Mouse (Mus musculus) MEL (cell line): ENCODE data around the gene Rps11.

Experiments
- CTCF ChIP-seq, 3 experiments: IDR thresholded peaks in 2 of 3; conservative IDR thresholded peaks in 1 of 3; 2 replicates each; pipeline ENCODE4 v1.5.1; 2011 to 2012; ENCODE audit warnings: low read length in 3 of 3, low read depth in 2 of 3, mild to moderate bottlenecking in 2 of 3, improper control_type of control experiment in 1 of 3, inconsistent platforms in 1 of 3, mixed read lengths in 1 of 3, moderate library complexity in 1 of 3; ENCODE audit not compliant: control insufficient read depth in 1 of 3, insufficient read depth in 1 of 3, poor library complexity in 1 of 3, severe bottlenecking in 1 of 3
- E2F4 ChIP-seq: IDR thresholded peaks from 2 replicates; pipeline ENCODE4 v1.6.1; 2011; ENCODE audit warnings: low read depth, low read length, improper control_type of control experiment, borderline replicate concordance
- EP300 ChIP-seq, 2 experiments: IDR thresholded peaks; 2 replicates each; pipeline ENCODE4 v1.6.1; 2011; ENCODE audit warnings: improper control_type of control experiment in 2 of 2, low read length in 2 of 2, low read depth in 1 of 2, mild to moderate bottlenecking in 1 of 2
- GABPA ChIP-seq: IDR thresholded peaks from 2 replicates; pipeline ENCODE4 v1.6.1; 2012; ENCODE audit warnings: low read depth, mild to moderate bottlenecking, inconsistent platforms, low read length, improper control_type of control experiment, moderate library complexity
- GATA1 ChIP-seq: IDR thresholded peaks from 2 replicates; pipeline ENCODE4 v1.6.1; 2011; ENCODE audit warnings: low read depth, low read length, improper control_type of control experiment
- JUND ChIP-seq: IDR thresholded peaks from 2 replicates; pipeline ENCODE4 v1.6.1; 2011; ENCODE audit warnings: low read depth, mild to moderate bottlenecking, improper control_type of control experiment, low read length
- MAX ChIP-seq: IDR thresholded peaks from 2 replicates; pipeline ENCODE4 v1.6.1; 2011; ENCODE audit warnings: low read length, improper control_type of control experiment
- POLR2A ChIP-seq, 2 experiments: IDR thresholded peaks; 2 replicates each; pipeline ENCODE4 v1.6.1; 2011 to 2012; ENCODE audit warnings: low read length in 2 of 2, mild to moderate bottlenecking in 2 of 2, control low read depth in 1 of 2, improper control_type of control experiment in 1 of 2, low read depth in 1 of 2, moderate library complexity in 1 of 2; ENCODE audit not compliant: control insufficient read depth in 1 of 2, insufficient read depth in 1 of 2, poor library complexity in 1 of 2
- RCOR1 ChIP-seq: IDR thresholded peaks from 2 replicates; pipeline ENCODE4 v1.6.1; 2012; ENCODE audit warnings: low read depth, mild to moderate bottlenecking, inconsistent platforms, low read length, improper control_type of control experiment
- SIN3A ChIP-seq: IDR thresholded peaks from 2 replicates; pipeline ENCODE4 v1.6.1; 2012; ENCODE audit warnings: low read length, improper control_type of control experiment, inconsistent platforms
- TBP ChIP-seq: IDR thresholded peaks from 2 replicates; pipeline ENCODE4 v1.8.0; 2011; ENCODE audit warnings: low read depth, low read length, improper control_type of control experiment
- ZC3H11A ChIP-seq: IDR thresholded peaks from 2 replicates; pipeline ENCODE4 v1.6.1; 2012; ENCODE audit warnings: low read depth, mild to moderate bottlenecking, inconsistent platforms, low read length, improper control_type of control experiment
- ZNF384 ChIP-seq: IDR thresholded peaks from 2 replicates; pipeline ENCODE4 v1.6.1; 2012; ENCODE audit warnings: low read depth, mild to moderate bottlenecking, inconsistent platforms, low read length, improper control_type of control experiment

DNA sequence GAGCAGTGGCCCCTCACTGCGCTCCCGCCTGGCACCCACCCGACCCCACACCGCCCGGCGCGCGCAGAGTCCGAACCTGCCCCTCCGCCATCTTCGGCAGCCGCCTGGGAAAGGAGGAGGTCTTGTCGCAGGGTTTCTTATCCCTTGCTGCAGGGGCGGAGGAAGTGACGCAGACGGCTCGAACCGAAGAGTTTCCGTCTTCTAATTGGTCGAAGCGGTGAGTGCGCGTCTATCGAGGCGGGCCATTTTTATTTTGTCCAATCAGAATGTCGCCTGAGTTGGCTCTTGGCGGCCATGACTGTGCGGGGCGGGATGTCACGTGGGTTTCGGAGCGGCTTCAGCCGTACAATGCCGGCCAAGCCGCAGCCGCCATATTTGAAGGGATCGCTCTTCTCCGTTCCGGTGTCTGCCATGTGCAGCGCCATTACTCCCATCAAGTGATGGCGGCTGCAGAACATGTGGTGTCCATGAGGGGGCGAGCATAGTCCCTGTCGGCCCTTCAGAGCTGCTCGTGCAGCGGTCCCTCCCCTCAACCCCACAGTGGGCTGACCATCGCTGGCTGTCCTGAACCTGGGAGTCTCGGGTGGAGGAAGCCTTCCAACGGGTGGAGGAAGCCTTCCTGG lies 4.5 kb upstream of the Rps11 start, which contains the start of gene Rpl13a:
- TF ChIP-seq ZNF384 (no peak), CTCF (IDR thresholded peaks at IDR 0.05 in 2 of 3, conservative IDR thresholded peaks at IDR 0.05 in 1 of 3; ENCODE audit: control insufficient read depth in 1 of 3, insufficient read depth in 1 of 3, low read depth in 2 of 3, low read length in 3 of 3, poor library complexity in 1 of 3, severe bottlenecking in 1 of 3) (peak in 2 of 3 experiments; percentile 43 to 49; a peak in 3 of 6 replicates), EP300 (IDR thresholded peaks at IDR 0.05; ENCODE audit: low read depth in 1 of 2, low read length in 2 of 2) (no peak), POLR2A (IDR thresholded peaks at IDR 0.05; ENCODE audit: control insufficient read depth in 1 of 2, insufficient read depth in 1 of 2, low read depth in 1 of 2, low read length in 2 of 2, poor library complexity in 1 of 2) (peak; percentile 82 to 91; a peak in 3 of 4 replicates), SIN3A (no peak), MAX (no peak), TBP (peak; percentile 96), ZC3H11A (no peak), GATA1 (no peak), JUND (no peak), GABPA (no peak), E2F4 (no peak), RCOR1 (no peak)
